Mouse (Mus musculus) Patski (cell line): ENCODE data around the gene Srarp. TPM values are rescaled to one million over a fixed set of nuclear protein-coding genes. Genes with fewer than 3 reads are reported as not detected.

ENCODE experiments used
- ATAC-seq: fragments of 100-300 bp; one replicate; pipeline ENCODE4 v1.8.0; 2021
- CTCF ChIA-PET: fragments of 350-600 bp; sonication (Branson Sonifier 250); formaldehyde crosslinking; loops from one replicate; lab custom pipeline; 2022; ENCODE audit warnings: inconsistent platforms; lab: Charles Lee
- POLR2A ChIA-PET: fragments of 350-600 bp; sonication (Branson Sonifier 250); formaldehyde crosslinking; loops from one replicate; lab custom pipeline; 2022; ENCODE audit warnings: antibody characterized with exemption, inconsistent platforms; lab: Charles Lee
- DNase-seq: peaks from one replicate; pipeline ENCODE4 v3.0.0-alpha.2; 2011; ENCODE audit warnings: low read depth, low spot score
- H3K27me3 ChIP-seq: fragments of 371-371 bp; one replicate; pipeline ENCODE4 v1.5.1; 2021
- CTCF ChIP-seq: fragments of 100-300 bp; IDR thresholded peaks from one replicate; pipeline ENCODE4 v1.5.1; 2021
- in situ Hi-C: fragments of 300-500 bp; cut with MboI; formaldehyde crosslinking; loops from 3 replicates; pipeline ENCODE4 v1.11.1; 2018; ENCODE audit warnings: low pct_unique_long_range_greater_than_20kb, mixed read lengths
- polyA plus RNA-seq: library from polyadenylated mRNA; unstranded; gene quantifications from one replicate; pipeline ENCODE4 v1.2.3, GENCODE M21; 2021

The Srarp gene
- polyA plus RNA-seq, 1 experiment from 2014 or later = 0.06 TPM

GRCm38 (mm10) chr4:141467581-141467927, 31.6 kb upstream of the Srarp start:
- ChIA-PET CTCF (no interaction called here), POLR2A (no interaction called here)
- H3K27me3 ChIP-seq = no peaks in the 10 kb centered on the region
- no peak for ATAC-seq
- in situ Hi-C loops = no loop called here
- DNase-seq = no peak
- no peak for TF ChIP-seq CTCF

GRCm38 (mm10) chr4:141466844-141467580, 31.1 kb upstream of the Srarp start:
- no peak for TF ChIP-seq CTCF
- no peaks in the 10 kb centered on the region for H3K27me3 ChIP-seq
- DNase-seq (no peak), ATAC-seq (no peak)
- ChIA-PET POLR2A (no interaction called here), CTCF (no interaction called here)
- in situ Hi-C loops = no loop called here

GRCm38 (mm10) chr4:141466289-141466795, 30.4 kb upstream of the Srarp start:
- CTCF ChIA-PET = no interaction called here
- ATAC-seq (no peak), DNase-seq (no peak)
- POLR2A ChIA-PET = no interaction called here
- in situ Hi-C loops = no loop called here
- no peak for TF ChIP-seq CTCF
- H3K27me3 ChIP-seq = no peaks in the 10 kb centered on the region

DNA sequence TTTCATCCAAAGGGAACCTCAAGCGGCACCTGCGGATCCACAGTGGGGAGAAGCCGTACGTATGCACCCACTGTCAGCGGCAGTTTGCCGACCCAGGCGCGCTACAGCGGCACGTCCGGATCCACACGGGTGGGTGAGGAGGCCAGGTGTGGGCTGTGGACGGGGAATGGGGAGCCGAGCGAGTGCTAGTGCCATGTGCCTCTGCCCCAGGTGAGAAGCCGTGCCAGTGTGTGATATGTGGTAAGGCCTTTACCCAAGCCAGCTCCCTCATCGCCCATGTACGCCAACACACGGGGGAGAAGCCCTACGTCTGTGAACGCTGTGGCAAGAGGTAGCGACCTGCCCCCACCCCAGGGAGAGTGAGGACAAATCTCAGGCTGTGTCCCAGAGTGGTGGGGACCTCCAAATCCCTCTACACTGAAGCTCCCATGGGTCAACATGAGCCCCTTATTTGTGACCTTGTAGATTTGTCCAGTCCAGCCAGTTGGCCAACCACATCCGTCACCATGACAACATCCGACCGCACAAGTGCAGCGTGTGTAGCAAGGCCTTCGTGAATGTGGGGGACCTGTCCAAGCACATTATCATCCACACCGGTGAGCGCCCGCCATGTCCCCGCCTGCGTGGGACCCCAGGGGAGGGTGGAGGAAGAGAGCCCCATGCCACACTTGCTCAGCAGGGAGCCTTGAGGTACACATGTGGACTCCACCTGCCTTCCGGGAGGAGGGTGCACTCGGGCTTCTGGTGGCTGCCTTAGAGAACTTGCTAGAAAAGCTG, 29.8 kb upstream of the Srarp start:
- no peak for TF ChIP-seq CTCF
- DNase-seq (no peak), ATAC-seq (no peak)
- no peaks in the 10 kb centered on the region for H3K27me3 ChIP-seq
- in situ Hi-C loops = no loop called here
- ChIA-PET POLR2A (interaction anchor here (1.0 kb wide), 1 partner anchor 61 kb away, joined by 3 read pairs; no protein-coding TSS in a partner anchor), CTCF (no interaction called here)

- TF ChIP-seq CTCF = no peak
- H3K27me3 ChIP-seq = no peaks in the 10 kb centered on the region
- POLR2A ChIA-PET = no interaction called here
- CTCF ChIA-PET = no interaction called here
- in situ Hi-C loops = no loop called here
- ATAC-seq (no peak), DNase-seq (no peak)
Measured at GRCm38 (mm10) chr4:141464722-141465121, 28.8 kb upstream of the Srarp start.

GRCm38 (mm10) chr4:141463472-141463871, 27.6 kb upstream of the Srarp start:
- H3K27me3 ChIP-seq = no peaks in the 10 kb centered on the region
- ATAC-seq = no peak
- POLR2A ChIA-PET = no interaction called here
- in situ Hi-C loops = no loop called here
- no peak for TF ChIP-seq CTCF
- DNase-seq = no peak
- CTCF ChIA-PET = interaction anchor here (1.4 kb wide), 1 partner anchor 9 kb away, joined by 4 read pairs; no protein-coding TSS in a partner anchor

GRCm38 (mm10) chr4:141461576-141461975, 25.7 kb upstream of the Srarp start:
- no peak for TF ChIP-seq CTCF
- H3K27me3 ChIP-seq = no peaks in the 10 kb centered on the region
- DNase-seq (no peak), ATAC-seq (no peak)
- in situ Hi-C loops = no loop called here
- CTCF ChIA-PET = no interaction called here
- POLR2A ChIA-PET = no interaction called here

DNA sequence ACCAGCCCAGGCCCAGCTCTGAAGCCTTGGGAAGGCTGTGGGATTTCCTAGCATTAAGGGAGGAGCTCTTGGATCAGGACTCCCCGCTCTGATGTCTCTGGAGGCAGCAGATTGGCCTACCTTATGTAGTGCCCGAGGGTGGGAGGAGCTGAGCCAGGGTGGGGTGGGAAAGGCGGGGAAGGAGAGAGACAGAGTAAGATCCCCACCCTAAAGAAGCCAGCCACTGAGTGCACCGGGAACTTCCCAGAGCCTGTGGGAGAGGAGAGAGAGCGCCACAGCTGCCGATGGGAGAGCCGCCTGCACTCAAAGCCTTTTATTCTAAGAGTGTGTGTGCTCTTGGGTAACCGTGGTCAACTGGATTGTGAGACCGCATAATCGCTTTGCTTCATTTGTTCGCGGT, 25.2 kb upstream of the Srarp start:
- no peaks in the 10 kb centered on the region for H3K27me3 ChIP-seq
- ATAC-seq (no peak), DNase-seq (no peak)
- CTCF ChIA-PET = no interaction called here
- in situ Hi-C loops = no loop called here
- TF ChIP-seq CTCF = no peak
- POLR2A ChIA-PET = no interaction called here

DNA sequence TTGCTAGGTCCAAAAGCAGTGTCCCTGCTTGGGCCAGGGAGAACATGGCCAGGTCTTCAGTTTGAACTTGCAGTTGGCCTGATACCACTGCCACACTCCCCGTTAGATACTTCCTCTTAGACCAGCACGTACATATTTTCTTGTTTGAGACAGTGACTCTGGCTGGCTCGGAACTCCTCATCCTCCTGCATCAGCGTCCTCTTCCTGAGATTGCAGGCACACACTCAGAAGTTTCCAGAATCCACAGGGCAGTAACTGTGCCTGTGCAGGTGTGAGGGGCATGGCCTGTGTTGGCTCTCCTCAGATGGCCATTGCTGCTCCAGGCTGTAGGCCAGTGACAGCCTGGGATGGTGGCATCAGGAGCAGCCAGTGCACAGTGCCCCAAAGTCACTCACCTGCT, 24.6 kb upstream of the Srarp start:
- no peaks in the 10 kb centered on the region for H3K27me3 ChIP-seq
- DNase-seq (no peak), ATAC-seq (no peak)
- no peak for TF ChIP-seq CTCF
- POLR2A ChIA-PET = no interaction called here
- CTCF ChIA-PET = no interaction called here
- in situ Hi-C loops = no loop called here

DNA sequence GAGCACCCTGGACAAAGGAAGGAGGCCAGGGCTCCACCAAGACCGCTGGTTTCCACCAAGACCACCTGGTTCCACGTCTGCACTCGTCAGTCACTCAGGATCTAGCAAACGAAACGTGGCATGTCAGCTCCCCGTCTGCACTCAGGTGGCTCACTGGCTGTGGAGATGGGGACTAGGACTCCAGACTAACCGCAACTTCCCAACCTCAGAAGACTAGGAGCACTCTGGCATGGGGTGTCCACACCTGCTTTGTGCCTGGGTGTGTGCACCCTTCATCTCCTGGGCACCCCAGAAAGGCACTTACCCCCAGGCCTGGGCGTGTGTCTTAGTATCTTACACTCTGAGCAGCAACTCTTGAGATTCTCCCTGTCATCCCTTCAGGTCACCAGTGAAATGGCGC, 23.9 kb upstream of the Srarp start:
- ATAC-seq = no peak
- ChIA-PET POLR2A (no interaction called here), CTCF (no interaction called here)
- no peaks in the 10 kb centered on the region for H3K27me3 ChIP-seq
- DNase-seq = no peak
- in situ Hi-C loops = no loop called here
- TF ChIP-seq CTCF = no peak

DNA sequence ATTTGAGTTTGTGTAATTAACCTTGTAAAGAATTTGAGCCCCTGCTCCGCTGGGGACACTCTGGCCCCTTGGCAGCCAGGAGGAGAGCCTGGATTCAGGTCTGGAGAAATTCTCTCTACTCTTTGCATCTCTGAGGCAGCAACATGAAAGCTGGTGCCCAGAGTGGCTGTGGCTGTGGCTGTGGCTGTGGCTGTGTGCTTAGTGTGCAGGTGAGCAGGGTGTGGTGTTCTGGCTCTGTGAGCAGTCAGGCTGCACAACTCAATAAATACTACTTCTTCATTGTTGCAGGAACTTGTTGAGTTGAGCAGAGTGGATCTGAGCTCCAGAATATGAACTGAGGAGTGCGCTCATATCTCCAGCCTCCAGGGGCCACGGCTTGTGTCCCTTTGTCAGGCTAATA, 23.0 kb upstream of the Srarp start:
- in situ Hi-C loops = no loop called here
- ChIA-PET CTCF (no interaction called here), POLR2A (no interaction called here)
- no peak for ATAC-seq
- no peak for DNase-seq
- H3K27me3 ChIP-seq = no peaks in the 10 kb centered on the region
- TF ChIP-seq CTCF = no peak
